Mouse (Mus musculus): ENCODE data around the gene Slc35g3. TPM values are rescaled to one million over a fixed set of nuclear protein-coding genes. Genes with fewer than 3 reads are reported as not detected.
A peak's percentile ranks its signal among the peaks of the same experiment; 100 is the strongest.

Gene Slc35g3
- total RNA-seq, 1 experiment = 0.22 TPM

- Histone ChIP-seq H3K9me3 (ENCODE audit: control insufficient read depth, insufficient read depth, low read depth, low read length) (no peaks in the 10 kb centered on the region), H3K9ac (ENCODE audit: insufficient read depth, low read depth, low read length, poor library complexity, severe bottlenecking) (0 out of 2 replicates have a peak overlapping the region, but pooled peaks have one; percentile 11), H3K4me3 (ENCODE audit: insufficient read depth in 1 of 2, low read depth in 1 of 2, low read length in 2 of 2, poor library complexity in 1 of 2, severe bottlenecking in 1 of 2) (no peak overlapping the region), H3K4me1 (ENCODE audit: control insufficient read depth in 2 of 2, insufficient read depth in 2 of 2, low read length in 2 of 2, poor library complexity in 1 of 2) (peaks cover 2 to 3% of the 10 kb centered on the region in 2 experiments; a peak in 2 of 4 replicates), H3K27ac (ENCODE audit: insufficient read depth, low read depth, low read length, poor library complexity, severe bottlenecking) (no peak overlapping the region), H3K36me3 (ENCODE audit: control insufficient read depth, insufficient read depth, low read length, poor library complexity, severe bottlenecking) (no peaks in the 10 kb centered on the region)
- in situ Hi-C loops (cut with MboI; ENCODE audit: low sequenced_read_pairs in 2 of 2, unreplicated experiment in 2 of 2) = no loop called here
- TF ChIP-seq HCFC1 (IDR thresholded peaks at IDR 0.05; ENCODE audit: borderline replicate concordance, insufficient read depth, low read length) = no peak
- no peak for TF ChIP-seq ZNF384 (IDR thresholded peaks at IDR 0.05; ENCODE audit: low read depth, low read length)
- TF ChIP-seq MAFK (IDR thresholded peaks at IDR 0.05; ENCODE audit: insufficient read depth, low read depth, low read length) = no peak
- no peak for TF ChIP-seq CHD2 (IDR thresholded peaks at IDR 0.05; ENCODE audit: low read depth, low read length)
- no peak for TF ChIP-seq ZC3H11A (IDR thresholded peaks at IDR 0.05; ENCODE audit: borderline replicate concordance, low read depth, low read length)
- DNase-seq (ENCODE audit: low read depth, low spot score) = no peak
Observed at GRCm38 (mm10) chr11:69760901-69761200, 917 bp downstream of the Slc35g3 start.

- in situ Hi-C loops (cut with MboI; ENCODE audit: low sequenced_read_pairs in 2 of 2, unreplicated experiment in 2 of 2) = no loop called here
- DNase-seq (ENCODE audit: low read depth, low spot score) = no peak
- 0 out of 2 replicates have a peak overlapping the region, but pooled peaks have one; percentile 11 for H3K9ac ChIP-seq (ENCODE audit: insufficient read depth, low read depth, low read length, poor library complexity, severe bottlenecking)
- no peak overlapping the region for H3K4me3 ChIP-seq (ENCODE audit: insufficient read depth in 1 of 2, low read depth in 1 of 2, low read length in 2 of 2, poor library complexity in 1 of 2, severe bottlenecking in 1 of 2)
- TF ChIP-seq ZC3H11A (IDR thresholded peaks at IDR 0.05; ENCODE audit: borderline replicate concordance, low read depth, low read length) (no peak), ZNF384 (IDR thresholded peaks at IDR 0.05; ENCODE audit: low read depth, low read length) (no peak), HCFC1 (IDR thresholded peaks at IDR 0.05; ENCODE audit: borderline replicate concordance, insufficient read depth, low read length) (no peak), CHD2 (IDR thresholded peaks at IDR 0.05; ENCODE audit: low read depth, low read length) (no peak), MAFK (IDR thresholded peaks at IDR 0.05; ENCODE audit: insufficient read depth, low read depth, low read length) (no peak)
- H3K9me3 ChIP-seq (ENCODE audit: control insufficient read depth, insufficient read depth, low read depth, low read length) = no peaks in the 10 kb centered on the region
- H3K27ac ChIP-seq (ENCODE audit: insufficient read depth, low read depth, low read length, poor library complexity, severe bottlenecking) = no peak overlapping the region
- peaks cover 2% of the 10 kb centered on the region; the same call in 1 of the 2 replicates for H3K36me3 ChIP-seq (ENCODE audit: control insufficient read depth, insufficient read depth, low read length, poor library complexity, severe bottlenecking)
- peaks cover 3 to 4% of the 10 kb centered on the region in 2 experiments; a peak in 2 of 4 replicates for H3K4me1 ChIP-seq (ENCODE audit: control insufficient read depth in 2 of 2, insufficient read depth in 2 of 2, low read length in 2 of 2, poor library complexity in 1 of 2)
Observed at GRCm38 (mm10) chr11:69760160-69760900, 1.4 kb downstream of the Slc35g3 start.

GRCm38 (mm10) chr11:69758971-69759721 is 2.6 kb downstream of the Slc35g3 start:
- Histone ChIP-seq H3K9me3 (ENCODE audit: control insufficient read depth, insufficient read depth, low read depth, low read length) (no peaks in the 10 kb centered on the region), H3K4me3 (ENCODE audit: insufficient read depth in 1 of 2, low read depth in 1 of 2, low read length in 2 of 2, poor library complexity in 1 of 2, severe bottlenecking in 1 of 2) (peak overlapping the region; percentile 83 to 85), H3K9ac (ENCODE audit: insufficient read depth, low read depth, low read length, poor library complexity, severe bottlenecking) (peak overlapping the region; percentile 96), H3K4me1 (ENCODE audit: control insufficient read depth in 2 of 2, insufficient read depth in 2 of 2, low read length in 2 of 2, poor library complexity in 1 of 2) (peaks cover 5 to 7% of the 10 kb centered on the region in 2 experiments; a peak in 3 of 4 replicates), H3K36me3 (ENCODE audit: control insufficient read depth, insufficient read depth, low read length, poor library complexity, severe bottlenecking) (peaks cover 2% of the 10 kb centered on the region), H3K27ac (ENCODE audit: insufficient read depth, low read depth, low read length, poor library complexity, severe bottlenecking) (peak overlapping the region; percentile 96)
- no peak for TF ChIP-seq ZC3H11A (IDR thresholded peaks at IDR 0.05; ENCODE audit: borderline replicate concordance, low read depth, low read length)
- no peak for TF ChIP-seq ZNF384 (IDR thresholded peaks at IDR 0.05; ENCODE audit: low read depth, low read length)
- TF ChIP-seq CHD2 (IDR thresholded peaks at IDR 0.05; ENCODE audit: low read depth, low read length) = no peak
- TF ChIP-seq MAFK (IDR thresholded peaks at IDR 0.05; ENCODE audit: insufficient read depth, low read depth, low read length) = no peak
- no peak for TF ChIP-seq HCFC1 (IDR thresholded peaks at IDR 0.05; ENCODE audit: borderline replicate concordance, insufficient read depth, low read length)
- in situ Hi-C loops (cut with MboI; ENCODE audit: low sequenced_read_pairs in 2 of 2, unreplicated experiment in 2 of 2) = no loop called here
- peak; percentile 87 for DNase-seq (ENCODE audit: low read depth, low spot score)

- peak within 1 kb of the TSS; percentile 83 to 85 for H3K4me3 ChIP-seq (ENCODE audit: insufficient read depth in 1 of 2, low read depth in 1 of 2, low read length in 2 of 2, poor library complexity in 1 of 2, severe bottlenecking in 1 of 2)
- DNase-seq (ENCODE audit: low read depth, low spot score) = peak; percentile 87
- peak within 1 kb of the TSS; percentile 96 for H3K27ac ChIP-seq (ENCODE audit: insufficient read depth, low read depth, low read length, poor library complexity, severe bottlenecking)
- in situ Hi-C loops (cut with MboI; ENCODE audit: low sequenced_read_pairs in 2 of 2, unreplicated experiment in 2 of 2) = no loop called here
- peak within 1 kb of the TSS; percentile 96 for H3K9ac ChIP-seq (ENCODE audit: insufficient read depth, low read depth, low read length, poor library complexity, severe bottlenecking)
- peaks cover 2% of the 10 kb centered on the region for H3K36me3 ChIP-seq (ENCODE audit: control insufficient read depth, insufficient read depth, low read length, poor library complexity, severe bottlenecking)
- TF ChIP-seq CHD2 (IDR thresholded peaks at IDR 0.05; ENCODE audit: low read depth, low read length) (peak; percentile 14; the same call in 1 of the 2 replicates), ZC3H11A (IDR thresholded peaks at IDR 0.05; ENCODE audit: borderline replicate concordance, low read depth, low read length) (no peak), HCFC1 (IDR thresholded peaks at IDR 0.05; ENCODE audit: borderline replicate concordance, insufficient read depth, low read length) (peak; percentile 80; the same call in 1 of the 2 replicates), MAFK (IDR thresholded peaks at IDR 0.05; ENCODE audit: insufficient read depth, low read depth, low read length) (no peak), ZNF384 (IDR thresholded peaks at IDR 0.05; ENCODE audit: low read depth, low read length) (no peak)
- peaks cover 6 to 7% of the 10 kb centered on the region in 2 experiments; a peak in 3 of 4 replicates for H3K4me1 ChIP-seq (ENCODE audit: control insufficient read depth in 2 of 2, insufficient read depth in 2 of 2, low read length in 2 of 2, poor library complexity in 1 of 2)
- H3K9me3 ChIP-seq (ENCODE audit: control insufficient read depth, insufficient read depth, low read depth, low read length) = no peaks in the 10 kb centered on the region
Observed at GRCm38 (mm10) chr11:69758478-69758970, 3.2 kb downstream of the Slc35g3 start, which contains the start of gene Polr2a. Gene Polr2a (minus strand): TSS chr11:69758637.

Measured in ES-E14 (cell line).